Mouse (Mus musculus) hindbrain, embryonic 16.5 days (tissue): ENCODE measurements around the gene Smarcb1. TPM values are rescaled to one million over a fixed set of nuclear protein-coding genes. Genes with fewer than 3 reads are reported as not detected.

Source experiments
- ATAC-seq: fragments of 200-750 bp; cut with Nextera tagmentation; 2 replicates; pipeline ENCODE4 v1.8.0; 2017; ENCODE audit warnings: moderate TSS enrichment, moderate library complexity
- H3K27ac ChIP-seq: fragments of 300-500 bp; sonication (generic); 2 replicates; pipeline ENCODE4 v1.5.1; 2014; ENCODE audit warnings: low read depth, mild to moderate bottlenecking, control low read depth, low read length, moderate library complexity
- H3K27me3 ChIP-seq: fragments of 300-500 bp; sonication (generic); replicated peaks from 2 replicates; pipeline ENCODE4 v1.6.1; 2014; ENCODE audit warnings: low read length; ENCODE audit not compliant: control insufficient read depth, insufficient read depth
- H3K36me3 ChIP-seq: fragments of 300-500 bp; sonication (generic); 2 replicates; pipeline ENCODE4 v1.6.1; 2014; ENCODE audit warnings: mild to moderate bottlenecking, low read length, moderate library complexity, mixed read lengths; ENCODE audit not compliant: control insufficient read depth, insufficient read depth
- H3K4me1 ChIP-seq: fragments of 300-500 bp; sonication (generic); 2 replicates; pipeline ENCODE4 v1.6.1; 2014; ENCODE audit warnings: low read depth, low read length; ENCODE audit not compliant: control insufficient read depth, insufficient read depth
- H3K4me2 ChIP-seq: fragments of 300-500 bp; sonication (generic); 2 replicates; pipeline ENCODE4 v1.6.1; 2014; ENCODE audit warnings: mild to moderate bottlenecking, low read length, control low read depth, moderate library complexity
- H3K4me3 ChIP-seq: fragments of 300-500 bp; sonication (generic); 2 replicates; pipeline ENCODE4 v1.5.1; 2014; ENCODE audit warnings: mild to moderate bottlenecking, low read length, control low read depth, moderate library complexity
- H3K9ac ChIP-seq: fragments of 300-500 bp; sonication (generic); 2 replicates; pipeline ENCODE4 v1.6.1; 2014; ENCODE audit warnings: low read depth, mild to moderate bottlenecking, control low read depth, low read length, moderate library complexity
- H3K9me3 ChIP-seq: fragments of 300-500 bp; sonication (generic); 2 replicates; pipeline ENCODE4 v1.6.1; 2014; ENCODE audit warnings: mild to moderate bottlenecking, low read length, moderate library complexity; ENCODE audit not compliant: control insufficient read depth
- WGBS: fragments of 180-500 bp; shearing (Covaris S2); extraction: QIAGEN DNeasy Blood & Tissue Kit; methylation state at CpG from one replicate; pipeline ENCODE4 v1.1.7; 2014; 5-methylcytosine and 5-hydroxymethylcytosine counted together
- polyA plus RNA-seq: library from polyadenylated mRNA; unstranded; fragments of >200 nt; fragmentation: Nextera tagmentation; extraction: Ambion mirVana; gene quantifications from 2 replicates; pipeline ENCODE4 v1.2.1, GENCODE M21; 2015

The Smarcb1 gene
- polyA plus RNA-seq, 1 experiment from 2014 or later: 252 TPM

DNA sequence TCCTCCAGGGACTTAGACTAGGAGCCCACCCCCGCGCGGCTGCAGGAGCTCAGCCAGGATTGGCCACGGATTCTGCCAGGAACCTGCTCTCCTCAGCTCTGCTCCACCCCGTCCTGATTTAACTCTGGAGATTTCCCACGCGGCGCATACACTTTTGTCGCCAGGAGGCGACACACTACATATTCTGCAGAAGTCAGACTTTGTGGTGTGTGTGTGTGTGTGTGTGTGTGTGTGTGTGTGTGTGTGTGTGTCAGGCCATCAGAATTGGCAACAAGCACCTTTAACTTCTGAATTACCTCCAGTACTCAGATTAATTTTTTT lies 38.2 kb downstream of the Smarcb1 start:
- ATAC-seq: peak; percentile 70
- Histone ChIP-seq H3K9me3 (no peaks in the 10 kb centered on the region), H3K36me3 (no peaks in the 10 kb centered on the region), H3K27me3 (no peaks in the 10 kb centered on the region), H3K4me3 (no peak overlapping the region; the same call in 1 of the 2 replicates), H3K4me2 (peak overlapping the region; percentile 35), H3K9ac (peak overlapping the region; percentile 38), H3K4me1 (peaks cover 7% of the 10 kb centered on the region), H3K27ac (no peak overlapping the region)
- WGBS: under 1% methylated on average over 10 of the region's 10 CpGs

DNA sequence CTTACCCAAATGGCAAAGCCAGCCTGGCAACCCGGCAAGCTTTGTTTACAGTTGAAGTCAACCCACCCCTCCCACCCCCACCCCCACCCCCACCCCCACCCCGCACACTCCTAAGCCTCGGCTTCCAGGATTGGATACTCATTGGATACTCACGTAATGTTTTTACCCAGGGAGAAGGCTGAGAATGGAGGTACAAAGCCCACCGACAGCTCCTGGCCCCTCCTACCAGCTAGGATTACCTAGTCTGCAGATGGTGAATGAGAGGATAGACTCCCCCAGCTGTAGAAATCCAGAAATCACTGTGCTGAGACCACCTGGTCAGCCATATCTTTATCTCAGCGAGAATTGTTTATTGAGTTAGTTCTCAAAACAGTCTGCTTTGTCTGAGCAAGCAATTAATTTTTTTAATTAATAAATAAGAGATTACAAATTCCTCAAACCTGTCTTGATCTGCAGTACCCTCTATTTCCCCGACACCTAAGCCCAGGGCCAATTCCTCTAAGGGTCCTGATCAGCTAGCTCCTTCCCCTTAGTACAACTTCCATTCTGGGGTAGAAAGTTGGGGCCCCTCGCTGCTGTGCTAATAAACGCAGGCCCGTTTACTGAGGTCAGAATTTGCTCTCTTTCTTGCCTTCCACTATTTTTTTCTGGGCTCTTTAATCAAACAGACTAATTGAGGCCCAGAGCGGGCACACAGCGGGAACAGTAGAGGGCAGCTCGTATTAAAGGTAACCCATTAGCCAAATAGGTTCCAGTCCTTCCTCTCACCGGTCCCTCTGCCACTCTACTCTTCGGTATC lies 38.8 kb downstream of the Smarcb1 start:
- no peak overlapping the region; the same call in 1 of the 2 replicates for H3K4me3 ChIP-seq
- peak overlapping the region; percentile 38 for H3K9ac ChIP-seq
- H3K4me1 ChIP-seq: peaks cover 7% of the 10 kb centered on the region
- no peak overlapping the region for H3K27ac ChIP-seq
- H3K4me2 ChIP-seq: peak overlapping the region; percentile 35
- H3K27me3 ChIP-seq: no peaks in the 10 kb centered on the region
- 0 out of 2 replicates have a peak, but pooled peaks have one; percentile 31 for ATAC-seq
- no peaks in the 10 kb centered on the region for H3K36me3 ChIP-seq
- H3K9me3 ChIP-seq: no peaks in the 10 kb centered on the region
- WGBS: 7% methylated on average over 15 of the region's 15 CpGs

- ATAC-seq: no peak
- no peak overlapping the region for H3K4me2 ChIP-seq
- H3K9me3 ChIP-seq: no peaks in the 10 kb centered on the region
- no peaks in the 10 kb centered on the region for H3K36me3 ChIP-seq
- WGBS: 16% methylated on average over 20 of the region's 20 CpGs
- H3K4me1 ChIP-seq: peaks cover 7% of the 10 kb centered on the region
- no peak overlapping the region for H3K9ac ChIP-seq
- H3K27me3 ChIP-seq: no peaks in the 10 kb centered on the region
- no peak overlapping the region for H3K27ac ChIP-seq
- H3K4me3 ChIP-seq: no peak overlapping the region
Measured at GRCm38 (mm10) chr10:75881578-75882432, 39.6 kb downstream of the Smarcb1 start.

GRCm38 (mm10) chr10:75880771-75881577 lies 40.4 kb downstream of the Smarcb1 start:
- H3K4me2 ChIP-seq: no peak overlapping the region
- H3K27ac ChIP-seq: no peak overlapping the region
- no peak overlapping the region for H3K9ac ChIP-seq
- no peaks in the 10 kb centered on the region for H3K27me3 ChIP-seq
- no peak overlapping the region for H3K4me3 ChIP-seq
- peaks cover 7% of the 10 kb centered on the region for H3K4me1 ChIP-seq
- no peaks in the 10 kb centered on the region for H3K36me3 ChIP-seq
- ATAC-seq: no peak
- H3K9me3 ChIP-seq: no peaks in the 10 kb centered on the region
- WGBS: 45% methylated on average over 6 of the region's 6 CpGs

GRCm38 (mm10) chr10:75880351-75880750 lies 41.1 kb downstream of the Smarcb1 start:
- Histone ChIP-seq H3K36me3 (no peaks in the 10 kb centered on the region), H3K9ac (no peak overlapping the region), H3K4me2 (no peak overlapping the region), H3K9me3 (no peaks in the 10 kb centered on the region), H3K27me3 (no peaks in the 10 kb centered on the region), H3K27ac (no peak overlapping the region), H3K4me3 (no peak overlapping the region), H3K4me1 (peaks cover 7% of the 10 kb centered on the region)
- ATAC-seq: no peak
- 96% methylated on average over 10 of the region's 10 CpGs for WGBS

DNA sequence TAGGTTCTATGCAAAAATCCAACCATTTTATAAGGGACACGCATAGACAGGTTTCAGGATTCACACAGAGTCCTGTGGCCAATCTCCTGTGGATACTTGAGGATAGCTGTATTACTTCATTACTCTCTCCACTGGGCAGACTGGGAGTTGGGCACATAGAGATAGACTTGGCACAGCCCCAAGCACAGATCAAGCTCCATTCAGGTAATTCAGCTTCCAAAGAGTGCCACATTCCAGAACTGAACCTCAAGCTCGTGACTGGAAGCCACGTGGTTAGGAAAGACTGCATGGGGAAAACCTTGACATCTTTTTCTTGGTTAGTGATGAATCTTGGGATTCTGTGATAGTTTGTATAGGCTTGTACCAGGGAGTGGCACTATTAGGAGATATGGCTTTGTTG lies 42.6 kb downstream of the Smarcb1 start:
- no peak overlapping the region for H3K9ac ChIP-seq
- peaks cover 8% of the 10 kb centered on the region for H3K4me1 ChIP-seq
- no peak overlapping the region for H3K27ac ChIP-seq
- H3K27me3 ChIP-seq: no peaks in the 10 kb centered on the region
- H3K4me3 ChIP-seq: no peak overlapping the region
- ATAC-seq: no peak
- 91% methylated on average over 3 of the region's 3 CpGs for WGBS
- no peak overlapping the region for H3K4me2 ChIP-seq
- H3K9me3 ChIP-seq: no peaks in the 10 kb centered on the region
- H3K36me3 ChIP-seq: no peaks in the 10 kb centered on the region

- no peaks in the 10 kb centered on the region for H3K36me3 ChIP-seq
- ATAC-seq: peak; percentile 28; the same call in 1 of the 2 replicates
- peak overlapping the region; percentile 45; the same call in 1 of the 2 replicates for H3K9ac ChIP-seq
- H3K4me3 ChIP-seq: peak overlapping the region; percentile 37
- H3K27ac ChIP-seq: peak overlapping the region; percentile 68
- WGBS: 5% methylated on average over 10 of the region's 10 CpGs
- no peaks in the 10 kb centered on the region for H3K27me3 ChIP-seq
- peaks cover 13% of the 10 kb centered on the region for H3K4me1 ChIP-seq
- no peaks in the 10 kb centered on the region for H3K9me3 ChIP-seq
- peak overlapping the region; percentile 76 for H3K4me2 ChIP-seq
Measured at GRCm38 (mm10) chr10:75873543-75874170, 47.8 kb downstream of the Smarcb1 start.

DNA sequence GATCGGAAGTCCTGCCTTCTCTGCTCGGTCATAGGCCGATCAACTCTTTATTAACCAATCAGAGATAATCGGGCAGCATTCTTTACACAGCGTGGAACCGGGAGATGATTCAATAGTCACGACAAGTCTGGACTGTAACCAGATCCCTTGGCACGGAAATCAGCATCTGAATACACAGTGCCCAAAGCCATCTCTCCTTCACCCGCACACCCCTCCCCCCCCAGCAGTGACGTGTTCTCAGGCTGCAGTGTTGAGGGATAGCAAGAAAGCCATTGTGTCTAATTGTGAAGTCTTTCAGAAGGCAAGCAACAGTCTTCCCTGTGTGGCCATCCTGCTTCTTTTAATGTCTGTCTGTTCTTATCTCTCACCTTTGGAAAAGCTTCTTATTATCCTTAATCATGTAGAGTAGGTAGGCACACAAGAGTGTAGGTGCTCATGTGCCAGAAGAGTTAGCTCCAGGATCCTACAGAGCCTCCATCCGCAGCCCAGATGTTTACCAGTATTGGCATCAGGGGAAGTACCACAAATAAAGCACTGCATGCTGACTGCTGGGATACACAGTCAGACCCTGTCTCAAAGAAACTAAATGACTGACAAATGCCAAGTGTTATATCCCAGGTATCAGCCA lies 48.4 kb downstream of the Smarcb1 start:
- peak overlapping the region; percentile 76 for H3K4me2 ChIP-seq
- no peaks in the 10 kb centered on the region for H3K36me3 ChIP-seq
- peak overlapping the region; percentile 39 for H3K9ac ChIP-seq
- H3K9me3 ChIP-seq: no peaks in the 10 kb centered on the region
- H3K4me1 ChIP-seq: peaks cover 13% of the 10 kb centered on the region
- ATAC-seq: peak; percentile 99
- 1% methylated on average over 11 of the region's 11 CpGs for WGBS
- H3K27me3 ChIP-seq: no peaks in the 10 kb centered on the region
- H3K27ac ChIP-seq: peak overlapping the region; percentile 68
- H3K4me3 ChIP-seq: peak overlapping the region; percentile 37
